8 mouse cellular contexts compared by ENCODE assay signal in the genomic region with DNA sequence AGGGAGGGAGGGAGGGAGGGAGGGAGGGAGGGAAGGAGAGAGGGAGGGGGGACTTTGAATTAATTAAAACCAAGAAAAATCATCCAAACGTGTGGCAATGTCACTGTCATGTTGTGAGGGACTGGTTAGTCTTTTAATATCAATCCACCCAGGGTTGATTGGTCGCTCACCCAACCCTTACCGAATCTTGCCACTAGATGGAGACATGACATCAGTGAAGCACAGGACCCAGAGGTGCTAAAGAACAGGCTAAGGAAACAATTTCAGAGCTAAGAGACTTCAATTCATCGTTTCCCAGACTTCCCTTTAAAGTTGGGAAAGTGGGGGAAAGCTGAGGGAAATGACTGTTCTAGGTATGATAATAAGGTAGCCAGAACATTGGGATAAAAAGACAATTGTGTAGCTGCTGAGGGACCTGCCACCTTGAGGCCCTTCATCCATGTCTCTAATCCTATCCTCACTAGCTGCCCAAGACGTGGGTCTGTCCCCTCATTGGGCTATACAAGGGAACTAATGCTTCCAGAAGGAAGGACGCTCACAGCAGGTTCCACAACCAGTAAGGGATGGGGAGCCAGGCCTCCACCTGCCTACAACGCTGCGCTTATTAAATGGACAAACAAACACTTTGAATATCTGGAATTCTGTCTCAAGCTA.
DNase-seq lines count a peak whose midpoint lies in the region; ATAC-seq and TF ChIP-seq lines count a peak whose summit lies in the region.

No protein-coding gene starts in this region.

- no peaks in the 10 kb centered on the region for H3K9me3 ChIP-seq in E14TG2a.4 (ENCODE audit: low read length)
- no peaks in the 10 kb centered on the region for H3K9me3 ChIP-seq in heart, embryonic 14.5 days (ENCODE audit: control insufficient read depth, low read length)
- H3K9me3 ChIP-seq in kidney, embryonic 16.5 days (ENCODE audit: low read length) = no peaks in the 10 kb centered on the region
- H3K9me3 ChIP-seq in liver, embryonic 13.5 days (replicated peaks) = no peaks in the 10 kb centered on the region
- H3K9me3 ChIP-seq in neural tube, embryonic 11.5 days (ENCODE audit: control insufficient read depth, low read length) = no peaks in the 10 kb centered on the region

- no peak overlapping the region for H3K27ac ChIP-seq in heart, embryonic 14.5 days (replicated peaks in 1 of 2; ENCODE audit: control insufficient read depth in 1 of 2, insufficient read depth in 1 of 2, low read depth in 2 of 2, low read length in 2 of 2)
- no peak overlapping the region for H3K27ac ChIP-seq in kidney, embryonic 16.5 days (ENCODE audit: low read length)
- no peak overlapping the region for H3K27ac ChIP-seq in liver, embryonic 13.5 days
- H3K27ac ChIP-seq in neural tube, embryonic 11.5 days (ENCODE audit: low read depth, low read length) = no peak overlapping the region

- peak; percentile 68; the same call in 1 of the 2 replicates for ATAC-seq in heart, embryonic 14.5 days (ENCODE audit: insufficient number of reproducible peaks, insufficient read depth, low FRiP score, low read depth)
- ATAC-seq in kidney, embryonic 16.5 days (ENCODE audit: low FRiP score, low TSS enrichment) = peak; percentile 69; the same call in 1 of the 2 replicates
- ATAC-seq in liver, embryonic 13.5 days (ENCODE audit: low read depth) = peak; percentile 61
- ATAC-seq in neural tube, embryonic 11.5 days (ENCODE audit: insufficient read depth, low FRiP score, low TSS enrichment) = peak; percentile 72

- peak; percentile 72 for TF ChIP-seq CTCF in E14TG2a.4 (conservative IDR thresholded peaks at IDR 0.05; ENCODE audit: low read length)

- 38% methylated on average over 8 of the region's 8 CpGs for WGBS in heart, embryonic 14.5 days
- WGBS in kidney, embryonic 16.5 days = 43% methylated on average over 8 of the region's 8 CpGs
- 37% methylated on average over 8 of the region's 8 CpGs for WGBS in liver, embryonic 13.5 days (ENCODE audit: insufficient replicate concordance)
- 38% methylated on average over 8 of the region's 8 CpGs for WGBS in neural tube, embryonic 11.5 days

- no peak overlapping the region for H3K9ac ChIP-seq in heart, embryonic 14.5 days (ENCODE audit: low read length)
- H3K9ac ChIP-seq in kidney, embryonic 16.5 days (replicated peaks; ENCODE audit: low read length) = no peak overlapping the region
- no peak overlapping the region for H3K9ac ChIP-seq in liver, embryonic 13.5 days
- no peak overlapping the region for H3K9ac ChIP-seq in neural tube, embryonic 11.5 days (ENCODE audit: low read length)

- peaks cover 24% of the 10 kb centered on the region for H3K27me3 ChIP-seq in E14TG2a.4 (ENCODE audit: insufficient read depth, low read length)
- H3K27me3 ChIP-seq in heart, embryonic 14.5 days (ENCODE audit: control insufficient read depth, insufficient read depth, low read length) = no peaks in the 10 kb centered on the region
- no peaks in the 10 kb centered on the region for H3K27me3 ChIP-seq in kidney, embryonic 16.5 days (ENCODE audit: insufficient read depth, low read length)
- H3K27me3 ChIP-seq in liver, embryonic 13.5 days = no peaks in the 10 kb centered on the region
- no peaks in the 10 kb centered on the region for H3K27me3 ChIP-seq in neural tube, embryonic 11.5 days (ENCODE audit: control insufficient read depth, insufficient read depth, low read length)

- H3K36me3 ChIP-seq in E14TG2a.4 (ENCODE audit: insufficient read depth, low read length) = no peaks in the 10 kb centered on the region
- H3K36me3 ChIP-seq in heart, embryonic 14.5 days (ENCODE audit: control insufficient read depth, insufficient read depth, low read length) = peaks cover 9% of the 10 kb centered on the region
- 0 out of 2 replicates have a peak, but pooled peaks cover 7% of the 10 kb centered on the region for H3K36me3 ChIP-seq in kidney, embryonic 16.5 days (ENCODE audit: insufficient read depth, low read length)
- H3K36me3 ChIP-seq in liver, embryonic 13.5 days = no peaks in the 10 kb centered on the region
- no peaks in the 10 kb centered on the region for H3K36me3 ChIP-seq in neural tube, embryonic 11.5 days (ENCODE audit: control insufficient read depth, insufficient read depth, low read length)

- H3K4me3 ChIP-seq in E14TG2a.4 (replicated peaks; ENCODE audit: low read length) = no peak overlapping the region
- H3K4me3 ChIP-seq in heart, embryonic 14.5 days (ENCODE audit: control insufficient read depth in 1 of 2, insufficient read depth in 1 of 2, low read depth in 1 of 2, low read length in 2 of 2) = no peak overlapping the region
- H3K4me3 ChIP-seq in kidney, embryonic 16.5 days (ENCODE audit: low read length) = no peak overlapping the region
- no peak overlapping the region for H3K4me3 ChIP-seq in liver, embryonic 13.5 days (replicated peaks)
- H3K4me3 ChIP-seq in neural tube, embryonic 11.5 days (ENCODE audit: low read depth, low read length) = no peak overlapping the region

- no peak overlapping the region for H3K4me2 ChIP-seq in heart, embryonic 14.5 days (ENCODE audit: low read length)
- no peak overlapping the region for H3K4me2 ChIP-seq in kidney, embryonic 16.5 days (replicated peaks; ENCODE audit: low read depth, low read length)
- H3K4me2 ChIP-seq in liver, embryonic 13.5 days = no peak overlapping the region
- no peak overlapping the region for H3K4me2 ChIP-seq in neural tube, embryonic 11.5 days (ENCODE audit: low read depth)

- DNase-seq in WW6 (ENCODE audit: low read depth, low spot score) = peak; percentile 34
- peak; percentile 81 for DNase-seq in embryo, embryonic 10.5 days (ENCODE audit: low spot score)
- peak; percentile 45 for DNase-seq in liver, embryonic 13.5 days
- peak; percentile 70 for DNase-seq in neural tube, embryonic 11.5 days (ENCODE audit: low spot score)
- peak; percentile 27 for DNase-seq in yolk sac, embryonic 10.5 days (ENCODE audit: low spot score)

- peaks cover 38% of the 10 kb centered on the region for H3K4me1 ChIP-seq in E14TG2a.4 (replicated peaks; ENCODE audit: low read depth, low read length)
- peaks cover 0 to under 1% of the 10 kb centered on the region in 2 experiments; a peak in 2 of 4 replicates for H3K4me1 ChIP-seq in heart, embryonic 14.5 days (ENCODE audit: control insufficient read depth in 2 of 2, insufficient read depth in 2 of 2, low read length in 2 of 2)
- 0 out of 2 replicates have a peak, but pooled peaks cover 2% of the 10 kb centered on the region for H3K4me1 ChIP-seq in kidney, embryonic 16.5 days (ENCODE audit: insufficient read depth, low read length)
- peaks cover 3% of the 10 kb centered on the region for H3K4me1 ChIP-seq in liver, embryonic 13.5 days (replicated peaks)
- H3K4me1 ChIP-seq in neural tube, embryonic 11.5 days (ENCODE audit: control insufficient read depth, insufficient read depth, low read length) = no peaks in the 10 kb centered on the region

Comparison
In these comparisons a context has a peak if more than half of its experiments do, and no peak if none do; other contexts are left out.
1. DNase-seq: peak in every context shown above with its lines; median percentile 81 in embryo, embryonic 10.5 days; 70 in neural tube, embryonic 11.5 days; 45 in liver, embryonic 13.5 days; 34 in WW6; 27 in yolk sac, embryonic 10.5 days.